Mouse (Mus musculus) adrenal gland, adult (tissue): ENCODE measurements around the gene Slc15a5.
A peak's percentile ranks its signal among the peaks of the same experiment; 100 is the strongest.
"Not testable (repeated sequence)": the region's sequence is repeated elsewhere in the genome, so short reads cannot be mapped to it uniquely, and the experiment has no call there.

Source experiments
- DNase-seq, 2 experiments: peaks; one replicate each; pipeline ENCODE4 v3.0.0; 2022 to 2023; ENCODE audit warnings: low spot score in 1 of 2; ENCODE audit not compliant: inconsistent age in 2 of 2

Gene Slc15a5

DNA sequence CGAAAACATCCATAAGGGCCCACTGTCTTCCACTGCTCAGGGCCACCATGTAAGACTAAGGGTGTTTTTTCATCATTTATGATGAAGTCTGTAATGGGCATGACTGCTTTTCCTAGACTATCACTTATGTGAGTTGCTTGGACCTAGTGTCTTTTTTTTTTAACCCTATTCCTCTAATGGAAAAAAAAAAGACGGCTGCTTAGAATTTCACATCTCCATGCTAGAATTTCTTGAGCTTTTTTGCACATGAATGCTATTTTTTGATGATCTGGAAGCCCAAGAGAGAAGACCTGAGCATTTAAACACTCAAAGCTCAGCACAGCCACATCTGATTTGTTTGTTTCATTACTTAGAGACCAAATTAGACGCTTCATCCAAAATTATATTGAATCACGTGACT, at the start of gene Slc15a5:
Slc15a5 (minus strand) TSS at position 101 of the 400 bp plus-strand sequence.
- no peak for DNase-seq

DNA sequence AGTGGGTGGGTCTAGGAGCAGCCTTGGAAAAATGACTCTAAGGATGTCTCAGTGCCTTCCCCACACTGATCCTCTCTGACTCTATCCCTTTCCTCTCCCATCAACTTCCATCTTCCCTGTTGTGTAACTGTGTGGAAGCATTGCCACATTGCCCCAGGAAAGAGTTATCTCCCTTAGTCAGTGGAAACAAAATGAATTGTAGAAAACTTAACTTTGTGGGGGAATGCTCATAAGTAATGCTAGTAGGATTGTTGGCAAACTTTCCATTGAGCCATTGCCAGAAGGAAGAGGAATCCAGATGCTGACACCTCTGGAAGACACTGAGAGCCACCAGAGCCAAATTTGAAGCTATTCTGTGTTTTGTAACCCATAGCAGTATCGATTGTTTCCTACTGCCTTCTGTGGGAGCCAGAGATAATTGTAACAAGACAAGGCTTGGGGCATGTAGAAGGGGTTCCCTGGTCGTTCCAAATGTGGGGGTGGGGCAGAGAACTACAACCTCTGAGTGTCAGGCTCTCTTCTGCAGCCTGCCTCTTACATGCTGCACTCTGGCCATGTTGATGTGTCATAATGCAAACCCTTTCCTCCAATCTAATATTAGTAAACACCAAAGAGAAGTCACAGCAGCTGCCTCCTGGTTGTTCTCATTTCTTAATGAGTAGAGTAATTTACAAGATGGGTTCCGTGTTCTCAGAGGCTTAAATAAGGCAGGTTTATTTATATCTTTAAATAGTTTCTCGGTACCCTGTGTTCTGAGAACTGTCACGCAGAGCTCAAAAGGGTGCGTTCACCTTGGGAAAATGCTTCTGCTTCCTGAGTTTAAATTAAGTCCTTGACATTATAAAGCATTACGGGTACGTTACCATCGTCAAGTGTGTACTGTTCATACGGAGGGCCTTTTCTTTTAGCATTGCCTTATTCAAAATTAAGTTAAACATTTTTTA, 48.9 kb upstream of the Slc15a5 start:
- DNase-seq = peak in 1 of 2 experiments; percentile 40

DNA sequence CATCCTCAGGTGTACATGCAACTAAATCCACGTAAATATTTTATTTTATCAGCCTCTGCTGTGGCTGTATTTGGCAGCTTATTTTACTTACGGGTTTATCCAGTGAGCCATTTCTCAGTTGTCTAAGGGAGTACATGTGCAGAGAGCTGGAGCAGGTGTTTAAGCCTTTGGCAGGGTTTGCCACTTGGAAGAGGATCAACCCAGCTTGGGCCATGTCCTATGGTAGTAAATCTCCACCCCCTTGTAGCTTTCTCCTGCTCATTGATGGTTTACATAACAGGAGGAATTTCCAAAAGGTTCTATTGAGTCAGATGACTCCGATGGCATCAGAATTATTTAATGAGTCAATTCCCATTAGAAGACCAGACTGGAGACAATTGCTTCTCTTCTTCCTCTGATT, 37.8 kb upstream of the Slc15a5 start:
- DNase-seq = peak in 1 of 2 experiments; percentile 36

DNA sequence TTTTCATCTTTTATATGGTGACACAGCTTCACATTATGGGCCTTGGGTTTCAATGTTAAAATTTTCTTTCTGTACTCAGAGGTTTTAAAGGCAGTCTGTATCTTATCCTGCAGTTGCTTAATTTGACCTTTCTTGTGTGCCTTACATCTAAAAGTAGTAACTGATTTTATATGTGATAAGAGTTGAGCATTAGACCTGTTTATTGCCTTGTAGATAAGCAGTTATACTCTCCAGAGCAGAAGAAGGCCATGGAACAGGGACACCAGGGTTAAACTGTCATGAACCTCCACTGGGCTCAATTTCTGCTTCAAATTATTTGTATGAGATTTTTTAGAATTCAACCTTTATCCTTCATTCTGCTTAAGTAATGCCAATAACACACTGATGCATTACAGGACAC, 24.8 kb upstream of the Slc15a5 start:
- DNase-seq = no peak

DNA sequence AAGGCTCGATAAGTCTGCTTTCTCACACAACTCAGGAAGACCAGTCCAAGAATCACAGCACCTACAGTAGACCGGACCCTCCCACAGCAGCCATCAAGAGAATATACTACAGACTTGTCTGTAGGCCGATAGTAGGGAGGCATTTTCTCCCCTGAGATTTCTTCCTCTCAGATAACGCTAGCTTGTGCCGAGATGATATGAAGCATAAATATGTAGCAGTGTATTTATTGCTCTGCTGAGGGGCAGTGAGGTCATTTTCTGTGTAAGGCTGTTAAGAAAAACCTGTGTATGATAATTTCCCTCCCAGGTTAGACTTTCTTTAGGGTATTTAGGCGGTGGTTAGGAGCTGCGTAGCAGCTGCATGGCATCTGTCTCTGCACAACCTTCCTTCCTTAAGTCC, 23.2 kb upstream of the Slc15a5 start:
- DNase-seq = no peak

DNA sequence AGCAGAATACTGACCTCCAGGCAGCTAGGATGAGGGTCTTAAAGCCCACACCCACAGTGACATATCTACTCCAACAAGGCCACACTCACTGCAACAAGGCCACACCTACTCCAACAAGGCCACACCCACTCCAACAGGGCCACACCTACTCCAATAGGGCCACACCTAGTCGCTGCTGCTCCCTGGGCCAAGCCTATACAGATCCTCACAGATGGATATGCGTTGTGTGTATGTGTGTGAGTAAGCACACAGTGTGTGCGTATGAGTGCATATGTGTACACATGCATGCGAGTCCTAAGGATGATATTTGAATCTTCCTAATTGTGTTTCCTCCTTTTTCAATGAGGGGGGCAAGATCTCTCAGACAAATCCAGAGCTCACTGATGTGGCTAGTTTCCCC, 22.1 kb upstream of the Slc15a5 start:
- DNase-seq = no peak

DNA sequence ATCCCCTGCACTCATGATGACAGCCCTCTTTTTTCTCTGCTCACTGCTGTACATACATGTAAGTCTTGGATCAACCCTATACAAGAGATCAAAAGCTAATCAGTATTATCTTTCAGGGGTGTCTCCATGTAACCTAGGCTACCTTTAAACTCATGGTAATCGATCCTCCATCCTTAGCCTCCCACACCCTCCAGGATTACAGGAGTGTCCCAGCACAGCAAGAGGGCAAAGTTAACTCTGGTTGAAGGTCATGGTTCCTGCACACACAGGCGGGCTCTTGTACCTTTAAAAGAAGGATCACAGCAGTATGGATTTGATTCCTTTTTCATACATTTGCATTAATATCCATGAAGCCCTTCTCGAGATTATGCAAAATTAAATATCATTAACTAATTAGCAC, 19.9 kb upstream of the Slc15a5 start:
- DNase-seq = no peak

DNA sequence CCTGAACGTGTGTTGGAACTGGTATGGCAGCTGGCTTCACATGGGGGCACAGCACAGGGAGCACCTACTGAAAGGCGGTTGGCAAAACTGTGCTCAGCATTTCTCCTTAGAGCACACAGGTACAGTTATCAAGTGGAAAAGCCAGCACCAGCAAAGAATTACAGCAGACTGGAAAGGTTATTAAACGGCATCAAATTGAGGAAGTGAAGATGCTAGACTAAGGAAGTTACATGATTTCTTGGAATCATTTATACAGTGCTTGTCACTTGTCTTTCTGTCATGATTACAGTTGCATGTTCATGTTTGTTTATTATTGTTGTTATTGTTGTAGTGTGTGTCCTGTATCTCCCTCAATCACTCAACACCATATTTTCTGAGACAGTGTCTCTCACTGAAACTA, 15.3 kb upstream of the Slc15a5 start:
- no peak for DNase-seq

DNA sequence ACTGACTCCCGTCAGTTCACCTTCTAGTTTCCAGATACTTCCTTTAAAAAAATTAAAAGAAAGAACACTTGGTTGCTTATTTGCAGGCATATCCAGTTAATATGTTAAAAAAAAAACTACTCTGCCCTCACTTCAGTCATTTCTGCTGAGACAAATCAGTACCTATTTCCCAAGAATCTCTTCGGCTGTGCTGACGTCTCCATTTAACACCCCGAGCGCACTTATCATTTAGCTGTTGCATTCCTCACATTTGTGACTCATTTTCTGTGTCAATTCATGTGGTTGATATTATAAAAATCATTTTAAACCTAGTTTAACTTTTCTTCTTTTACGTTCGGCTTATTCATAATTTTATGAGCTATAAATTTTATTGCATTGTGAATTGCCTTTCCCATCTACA, 12.7 kb upstream of the Slc15a5 start:
- DNase-seq = peak in 1 of 2 experiments; percentile 39

DNA sequence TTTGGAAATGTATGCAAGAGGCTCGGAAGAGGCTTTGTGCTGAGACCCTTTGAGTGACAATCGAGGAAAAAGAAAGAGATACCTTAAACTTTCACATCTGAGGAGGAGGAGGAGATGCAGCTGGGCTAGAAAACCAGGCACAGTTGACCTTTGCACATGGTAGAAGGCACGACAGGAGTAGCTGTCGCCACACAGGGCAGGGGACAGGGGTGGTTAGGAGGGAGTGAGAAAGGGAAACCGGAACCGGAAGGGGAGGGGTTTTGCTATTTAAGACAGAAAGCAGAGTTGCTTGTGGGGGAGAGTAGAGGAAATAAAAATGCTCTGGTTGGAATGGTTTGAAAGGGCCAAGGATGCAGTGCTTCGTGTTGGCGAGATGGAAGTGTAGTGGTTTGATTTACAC, 9.4 kb upstream of the Slc15a5 start:
- DNase-seq = no peak

DNA sequence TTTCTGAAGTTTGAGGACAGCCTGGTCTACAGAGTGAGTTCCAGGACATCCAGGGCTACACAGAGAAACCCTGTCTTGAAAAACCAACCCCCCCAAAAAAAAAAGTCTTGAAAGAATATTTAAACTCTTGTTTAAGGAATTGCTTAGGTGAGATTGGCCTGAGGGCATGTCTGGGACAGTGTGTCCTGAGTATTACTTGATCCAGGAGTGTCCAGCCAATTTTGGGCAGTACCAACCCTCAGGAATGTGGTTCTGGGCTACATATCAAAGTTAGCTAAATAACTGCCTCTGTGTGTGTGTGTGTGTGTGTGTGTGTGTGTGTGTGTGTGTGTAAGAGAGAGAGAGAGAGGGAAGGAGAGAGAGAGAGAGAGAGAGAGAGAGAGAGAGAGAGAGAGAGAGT, 6.7 kb upstream of the Slc15a5 start:
- not testable (repeated sequence) for DNase-seq

DNA sequence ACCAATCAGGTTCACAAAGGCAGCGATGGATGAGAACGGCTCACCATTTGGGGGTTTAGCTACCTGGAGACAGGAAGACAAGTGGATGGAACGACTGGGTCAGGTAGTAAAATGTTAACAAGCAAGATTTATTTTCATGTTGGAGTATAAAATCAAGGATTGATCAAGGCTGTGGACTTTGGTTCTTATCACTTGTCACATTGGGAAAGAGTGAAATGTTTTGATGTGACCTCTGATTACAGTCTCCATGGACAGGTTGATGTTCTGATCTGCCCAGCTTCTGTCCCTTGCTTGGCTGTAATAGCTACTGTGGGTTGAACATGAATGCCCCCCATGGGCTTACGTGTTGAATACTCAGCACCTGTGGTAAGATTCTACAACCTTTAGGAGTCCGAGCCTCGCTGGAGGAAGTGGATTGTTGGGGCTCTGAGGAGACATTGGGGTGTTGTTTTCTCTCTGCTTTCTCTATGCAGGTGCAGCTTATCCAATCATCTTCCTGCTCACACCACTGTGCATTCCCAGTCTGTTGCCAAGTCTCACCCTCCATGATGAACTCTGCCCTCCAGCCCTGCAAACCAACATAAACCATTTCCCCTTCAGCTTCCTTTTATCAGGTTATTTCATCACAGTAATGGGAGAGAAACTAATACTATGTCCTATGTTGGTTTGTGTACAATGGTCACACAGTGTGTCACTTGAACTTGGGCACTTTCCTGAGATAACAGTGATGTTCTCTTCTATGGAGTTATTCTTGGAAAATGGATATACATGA, 1.2 kb upstream of the Slc15a5 start:
- DNase-seq = no peak

DNA sequence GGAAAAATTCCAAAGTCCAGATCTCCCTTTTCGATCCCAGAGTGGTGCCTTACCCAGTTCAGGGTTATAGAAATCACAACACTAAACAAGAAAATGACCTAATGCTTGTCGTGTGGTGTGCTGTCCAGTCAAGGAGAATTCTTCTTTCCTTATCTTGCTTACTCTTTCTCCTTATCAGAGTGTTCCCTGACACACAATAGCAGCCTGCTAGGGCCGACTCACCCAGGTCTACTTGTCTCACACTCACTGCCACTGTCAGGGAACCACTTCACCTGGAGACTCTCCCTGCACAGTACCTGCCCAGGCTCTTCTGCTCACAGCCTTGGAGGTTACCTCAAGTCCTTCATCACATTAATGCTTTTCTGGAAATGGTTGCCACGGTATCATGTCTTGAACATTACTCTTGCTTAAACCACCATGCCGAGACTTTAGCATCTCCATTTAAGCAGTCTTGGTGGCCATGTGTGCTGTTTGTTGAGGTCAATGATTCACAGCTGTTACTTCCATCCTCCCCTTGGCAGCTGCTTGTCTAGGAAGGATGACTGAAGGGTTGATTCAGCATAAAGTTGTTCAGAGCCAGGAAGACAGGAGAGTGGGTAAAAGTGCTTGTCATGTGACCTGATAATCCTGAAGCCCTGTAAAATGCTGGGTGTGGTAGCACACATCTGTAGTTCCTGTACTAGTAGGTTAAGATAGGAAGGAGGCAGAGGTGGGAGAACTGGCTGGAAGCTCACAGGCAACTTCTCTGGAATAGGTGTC, 1.9 kb downstream of the Slc15a5 start:
- DNase-seq = no peak

DNA sequence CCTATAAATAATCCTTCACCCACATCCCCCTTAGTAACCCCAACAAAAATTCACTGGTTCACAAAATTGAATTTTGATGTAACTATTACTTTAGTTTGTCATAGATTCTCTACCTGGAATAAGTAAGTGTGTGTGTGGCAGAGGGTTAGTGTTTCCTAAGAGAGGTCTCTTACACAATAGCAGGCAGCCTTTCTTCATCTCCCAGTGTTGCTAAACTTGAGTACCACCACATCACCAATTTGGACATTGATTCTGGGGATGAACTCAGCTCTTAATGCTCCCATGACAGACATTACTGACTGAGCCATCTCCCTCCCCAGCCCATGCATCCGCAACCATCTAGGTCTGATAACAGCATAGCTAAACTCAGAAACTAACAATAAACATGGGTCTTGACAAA, 4.0 kb downstream of the Slc15a5 start:
- peak in 1 of 2 experiments; percentile 54 for DNase-seq

DNA sequence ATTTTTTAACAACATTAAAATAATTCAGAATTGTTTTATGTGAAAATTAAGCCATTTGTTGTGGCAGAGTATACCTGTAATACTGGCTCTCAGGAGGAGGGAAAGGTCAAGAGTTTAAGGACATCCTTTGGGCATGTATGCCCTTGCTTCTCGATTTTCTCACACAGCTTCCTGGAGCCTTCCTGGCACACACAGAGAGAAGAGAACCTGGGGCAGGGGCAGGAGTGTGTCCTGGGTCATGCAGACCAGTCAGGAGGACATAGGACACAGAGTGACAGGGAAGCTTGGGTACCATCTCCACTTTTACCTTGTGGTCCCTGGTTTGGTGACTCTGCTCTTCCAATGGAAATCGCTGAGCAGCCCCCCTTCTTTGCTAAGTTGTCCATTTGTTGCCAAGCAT, 6.2 kb downstream of the Slc15a5 start:
- DNase-seq = no peak

DNA sequence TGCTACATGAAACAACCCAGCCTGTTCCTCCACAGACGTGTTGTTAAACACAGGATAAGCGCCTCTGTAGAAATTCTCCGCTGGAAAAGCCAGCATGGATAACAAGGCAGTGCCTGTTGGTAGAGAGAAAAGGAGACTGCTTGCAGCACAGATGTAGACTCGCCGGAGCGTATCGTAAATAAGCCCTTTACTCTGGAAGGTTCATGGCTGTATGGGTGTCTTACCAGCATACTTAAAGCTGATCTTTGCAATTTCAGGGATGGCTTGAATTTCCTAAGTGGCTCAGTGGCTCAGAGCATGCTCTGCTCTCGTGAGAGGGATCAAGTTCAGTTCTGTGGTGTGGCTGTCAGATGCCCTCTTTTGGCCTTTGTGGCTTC, 6.8 kb downstream of the Slc15a5 start:
- no peak for DNase-seq

DNA sequence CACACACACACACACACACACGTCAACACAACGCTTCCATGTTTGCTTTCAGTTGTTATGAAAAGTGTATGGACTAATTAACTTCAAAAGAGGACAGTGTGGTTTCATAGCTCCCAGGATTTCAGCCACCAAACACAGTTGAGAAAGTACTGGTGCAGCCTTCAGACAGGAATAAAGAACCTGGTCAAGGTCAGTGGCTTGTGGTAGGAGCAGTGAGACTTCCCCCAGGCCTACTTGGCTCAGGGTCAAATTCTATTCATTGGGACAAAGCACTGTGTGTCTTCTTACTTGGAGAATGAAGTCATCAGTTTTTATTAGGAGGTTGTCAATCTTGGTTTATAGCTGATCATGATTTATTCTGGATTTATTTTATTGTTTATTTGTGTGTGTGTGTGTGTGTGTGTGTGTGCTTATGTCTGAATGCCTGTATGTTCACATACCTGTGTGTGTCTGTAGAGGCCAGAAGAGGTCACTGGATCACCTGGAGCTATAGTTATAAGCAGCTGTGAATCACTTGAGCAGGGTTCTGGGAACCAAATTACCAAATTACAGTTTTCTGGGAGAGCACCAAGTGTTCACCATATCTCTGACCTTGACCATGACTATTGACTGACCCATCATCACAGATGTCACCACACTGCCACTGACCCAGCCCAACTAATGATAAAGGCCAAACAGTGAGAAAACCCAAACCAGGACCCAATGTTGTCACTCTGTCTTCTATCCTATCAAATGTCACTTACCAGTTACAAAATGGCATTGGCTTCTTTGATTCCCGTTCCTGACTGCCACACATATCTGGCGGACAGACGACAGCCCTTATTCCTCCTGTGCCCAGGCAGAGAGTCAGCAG, 7.4 kb downstream of the Slc15a5 start:
- DNase-seq = peak; percentile 60 to 80

DNA sequence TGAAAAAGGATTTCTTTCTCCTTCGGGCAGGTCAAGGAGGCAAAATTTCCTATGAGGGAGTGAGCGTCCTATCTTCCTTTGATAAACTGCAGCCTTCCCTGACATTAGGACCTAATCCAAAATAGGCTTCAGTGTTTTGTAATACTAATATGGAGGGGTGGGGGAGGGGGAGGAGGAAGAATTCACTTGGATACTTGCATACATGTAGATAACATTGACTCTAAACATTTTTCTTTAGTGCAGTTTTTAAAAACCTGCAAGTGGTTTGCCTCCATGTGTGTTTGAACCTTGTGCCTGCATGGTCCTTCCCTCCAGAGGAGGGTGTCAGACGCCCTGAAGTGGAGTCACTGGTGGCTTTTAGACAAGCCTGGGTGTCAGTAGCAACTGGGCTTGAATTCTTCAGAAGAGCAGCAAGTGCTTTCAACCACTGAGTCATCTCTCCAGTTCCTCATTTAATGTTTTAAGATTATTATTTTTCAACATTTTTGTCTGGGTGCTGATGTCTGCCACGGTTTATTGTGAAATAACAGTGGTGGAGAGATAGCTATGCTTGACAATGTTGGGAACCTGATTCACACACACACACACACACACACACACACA, 8.1 kb downstream of the Slc15a5 start:
- DNase-seq = peak in 1 of 2 experiments; percentile 43

DNA sequence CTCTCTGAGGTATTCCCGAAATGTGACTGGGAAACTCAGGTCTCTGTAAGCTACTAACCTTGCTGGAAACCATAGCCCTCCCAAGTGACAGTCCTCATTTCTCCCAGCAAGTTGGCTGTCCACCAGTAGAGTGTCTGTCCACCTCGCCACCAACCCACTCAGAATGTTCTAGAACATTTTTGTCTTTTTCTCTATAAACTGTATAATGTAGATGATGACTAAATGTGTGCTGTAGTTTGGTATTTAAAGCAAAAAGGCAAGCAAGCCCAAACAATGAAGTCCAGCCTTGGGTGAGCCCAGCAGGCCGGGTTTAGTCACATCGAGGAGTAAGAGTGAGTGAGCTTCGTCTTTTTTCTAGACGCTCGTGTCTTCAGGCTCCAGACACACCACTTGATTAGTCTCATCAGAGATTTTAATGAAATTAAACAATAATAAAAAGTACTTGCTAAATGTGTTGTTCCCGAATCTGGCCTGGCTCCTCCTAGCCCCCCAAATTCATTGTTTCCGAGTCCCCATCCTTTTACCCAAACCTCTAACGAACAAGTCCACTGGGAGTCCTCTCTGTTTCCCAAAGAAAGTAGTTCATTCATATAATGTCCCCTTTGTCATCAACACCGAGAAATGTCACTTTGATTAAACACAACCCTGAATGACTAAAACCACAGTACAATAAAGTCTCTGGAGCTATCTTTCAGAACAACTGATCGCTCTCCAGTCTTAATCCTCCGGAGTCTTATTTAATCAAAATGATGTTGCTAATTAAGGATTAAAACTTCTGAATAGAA, 8.8 kb downstream of the Slc15a5 start:
- DNase-seq = no peak
